Mouse (Mus musculus): ENCODE data around the gene Serpinf2. TPM values are rescaled to one million over a fixed set of nuclear protein-coding genes. Genes with fewer than 3 reads are reported as not detected.
A peak's percentile ranks its signal among the peaks of the same experiment; 100 is the strongest.
"Not testable (repeated sequence)": the region's sequence is repeated elsewhere in the genome, so short reads cannot be mapped to it uniquely, and the experiment has no call there.

Gene Serpinf2
- total RNA-seq, 4 experiments from 2014 or later: 0.45 to 4.0 (median 1.8) TPM

DNA sequence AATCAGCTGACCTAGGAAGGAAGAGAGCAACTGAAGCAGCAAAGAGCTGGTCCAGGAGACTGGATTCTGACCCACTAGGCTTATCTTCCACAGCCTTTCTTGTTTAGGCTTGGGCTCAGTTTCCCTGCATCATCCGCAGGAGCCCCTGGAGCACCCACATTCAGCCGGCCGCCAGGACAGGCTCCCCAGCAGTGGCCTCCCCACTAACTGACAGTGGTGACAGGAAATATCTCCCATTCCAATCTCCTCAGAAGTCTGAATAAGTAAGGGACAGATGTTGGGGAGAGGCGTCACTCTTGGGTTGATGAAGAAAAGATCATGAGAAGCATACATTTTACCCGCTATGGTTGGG is 20.3 kb upstream of the Serpinf2 start:
- DNase-seq (ENCODE audit: low spot score in 2 of 2): no peak

GRCm38 (mm10) chr11:75459141-75459711 is 19.8 kb upstream of the Serpinf2 start:
- DNase-seq (ENCODE audit: low spot score in 2 of 2): no peak

DNA sequence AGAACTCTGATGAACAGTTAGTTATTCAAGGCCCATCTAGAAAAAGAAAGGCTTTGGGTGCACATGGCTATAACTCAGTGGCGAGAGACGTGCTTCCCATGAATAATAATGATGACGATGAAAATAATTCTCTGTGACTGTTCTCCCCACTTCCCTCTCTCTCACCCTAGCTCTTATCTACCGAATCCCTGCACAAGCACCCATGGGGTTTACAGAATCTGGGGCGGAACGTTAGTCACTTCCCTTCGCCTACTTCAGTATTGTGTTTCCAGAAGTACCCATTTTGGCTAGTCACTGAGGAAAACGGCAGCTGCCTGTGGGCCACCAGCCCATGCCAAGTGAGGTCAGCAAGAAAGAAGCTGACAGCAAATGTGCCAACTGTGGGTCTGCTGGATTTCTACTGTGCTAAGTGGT is 19.2 kb upstream of the Serpinf2 start:
- no peak for DNase-seq (ENCODE audit: low spot score in 2 of 2)

GRCm38 (mm10) chr11:75458169-75458568 is 18.8 kb upstream of the Serpinf2 start:
- no peak for DNase-seq (ENCODE audit: low spot score in 2 of 2)

DNA sequence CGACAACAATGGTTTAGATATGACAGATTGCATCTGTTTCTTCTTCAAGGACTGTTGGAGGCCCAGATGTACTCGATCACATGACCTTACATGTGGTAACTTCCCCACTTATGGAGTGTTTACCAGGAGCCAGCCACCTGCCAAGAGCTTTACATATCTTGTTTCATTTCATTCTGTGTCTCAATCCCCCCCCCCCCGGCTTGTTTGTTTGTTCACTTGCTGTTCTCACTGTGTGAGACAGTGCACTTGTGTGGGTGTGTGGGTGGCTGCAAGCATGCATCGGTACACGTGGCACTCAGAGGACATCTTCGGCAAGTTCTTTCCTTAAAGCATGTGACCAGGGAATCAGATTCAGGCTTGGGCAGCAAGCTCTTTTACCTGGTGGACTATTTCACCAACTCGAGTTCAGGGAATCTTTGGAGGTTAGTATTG is 17.1 kb upstream of the Serpinf2 start:
- no peak for DNase-seq (ENCODE audit: low spot score in 2 of 2)

GRCm38 (mm10) chr11:75455971-75456370 is 16.6 kb upstream of the Serpinf2 start:
- not testable (repeated sequence) for DNase-seq (ENCODE audit: low spot score in 2 of 2)

GRCm38 (mm10) chr11:75455041-75455736 is 15.8 kb upstream of the Serpinf2 start:
- DNase-seq (ENCODE audit: low spot score in 2 of 2): no peak

GRCm38 (mm10) chr11:75453991-75454930 is 14.9 kb upstream of the Serpinf2 start, which contains the start of gene Wdr81:
Gene Wdr81 (minus strand): TSS chr11:75454717.
- peak; percentile 85 to 88 for DNase-seq (ENCODE audit: low spot score in 2 of 2)

DNA sequence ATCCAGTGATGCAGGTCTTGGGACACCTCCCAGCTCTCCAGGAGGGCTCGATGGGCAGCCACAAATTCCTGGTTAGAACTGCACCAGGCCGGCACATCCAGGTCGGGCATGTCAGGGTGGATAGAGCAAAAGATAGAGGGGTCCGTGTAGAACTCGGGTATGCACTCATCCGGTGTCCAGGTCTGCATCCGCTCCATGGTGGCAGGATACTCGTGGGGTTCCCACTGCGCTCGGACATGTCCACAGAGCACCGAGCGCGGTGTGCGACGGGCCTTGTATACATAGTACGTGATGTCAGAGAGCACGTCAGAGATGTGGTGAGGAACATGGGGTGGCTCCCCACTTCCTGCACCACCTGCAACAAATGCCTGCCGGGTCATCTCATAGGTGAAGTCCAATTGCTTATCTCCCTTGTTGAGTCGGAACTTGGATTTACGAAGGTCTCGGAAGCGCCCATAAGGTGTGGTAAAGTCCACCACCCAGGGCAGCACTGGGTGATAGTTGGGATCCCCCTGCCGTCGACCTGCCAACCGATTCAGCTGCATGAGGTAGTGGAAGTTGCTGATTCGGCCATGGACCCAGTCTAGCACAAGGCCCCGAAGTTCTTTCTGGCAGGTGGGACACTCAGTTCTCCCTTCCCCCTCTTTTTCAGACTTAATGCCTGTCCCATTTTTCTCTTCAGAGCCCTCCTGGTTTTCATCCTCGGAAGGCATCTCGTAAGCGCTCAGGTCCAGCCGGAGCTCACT is 13.6 kb upstream of the Serpinf2 start:
- no peak for DNase-seq (ENCODE audit: low spot score in 2 of 2)

- DNase-seq (ENCODE audit: low spot score in 2 of 2): no peak
Observed at GRCm38 (mm10) chr11:75452081-75452480, 12.7 kb upstream of the Serpinf2 start.

DNA sequence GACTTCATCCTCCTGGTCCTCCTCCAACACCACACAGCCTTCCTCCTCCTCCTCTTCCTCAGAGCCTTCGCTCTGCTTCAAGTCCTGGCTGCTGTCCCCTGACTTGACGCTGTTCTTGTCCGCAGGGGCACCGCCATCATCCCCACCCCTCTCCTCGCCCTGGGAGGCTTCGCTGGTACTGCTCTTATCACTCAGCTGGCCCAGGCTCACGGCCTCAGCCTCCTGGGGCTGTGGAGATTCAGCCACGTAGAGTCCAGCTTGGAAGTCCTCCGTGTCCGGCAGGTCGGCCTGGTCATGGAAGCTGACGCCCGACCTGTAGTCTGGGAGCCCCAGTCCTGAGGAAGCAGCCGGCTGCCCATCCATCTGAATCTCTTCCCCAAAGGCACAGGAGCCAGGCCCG is 11.5 kb upstream of the Serpinf2 start:
- no peak for DNase-seq (ENCODE audit: low spot score in 2 of 2)

- DNase-seq (ENCODE audit: low spot score in 2 of 2): no peak
Observed at GRCm38 (mm10) chr11:75450304-75450908, 11.0 kb upstream of the Serpinf2 start.

DNA sequence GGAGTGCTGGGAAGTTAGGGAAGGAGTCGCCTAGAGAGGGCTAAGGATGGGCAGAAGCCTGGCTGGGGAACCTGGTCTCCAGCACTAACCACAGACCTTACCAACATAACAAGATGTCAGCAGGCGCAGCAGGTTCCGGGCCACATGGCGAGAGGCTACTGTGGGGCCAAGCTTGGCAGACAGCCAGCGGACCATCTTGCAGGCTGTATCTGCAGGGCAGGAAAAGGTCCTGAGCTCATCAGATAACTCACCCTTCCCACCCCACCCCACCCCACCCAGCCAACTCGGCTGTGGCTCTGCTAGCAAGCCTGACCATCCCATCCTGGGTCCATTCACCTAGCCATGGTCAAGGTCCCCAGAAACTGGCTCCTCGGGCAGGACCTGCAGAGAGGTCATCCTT is 10.3 kb upstream of the Serpinf2 start:
- DNase-seq (ENCODE audit: low spot score in 2 of 2): no peak

DNA sequence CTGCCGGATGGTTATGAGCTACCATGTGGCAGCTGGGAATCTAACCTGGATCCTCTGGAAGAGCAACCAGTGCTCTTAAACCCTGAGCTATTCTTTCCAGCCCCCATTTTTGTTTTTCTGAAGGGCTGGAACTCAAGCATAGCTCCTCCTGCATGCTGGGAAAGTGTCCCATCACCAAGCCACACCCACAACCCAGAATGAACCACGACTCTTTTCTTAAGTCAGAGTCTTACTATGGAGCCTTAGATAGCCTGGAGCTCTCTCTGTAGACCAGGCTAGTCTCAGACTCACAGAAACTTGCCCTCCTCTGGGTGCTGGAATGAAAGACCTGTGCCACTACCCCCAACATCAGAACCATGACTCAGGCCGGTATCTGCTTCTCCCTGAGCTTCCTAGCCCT is 9.2 kb upstream of the Serpinf2 start:
- DNase-seq (ENCODE audit: low spot score in 2 of 2): no peak

DNA sequence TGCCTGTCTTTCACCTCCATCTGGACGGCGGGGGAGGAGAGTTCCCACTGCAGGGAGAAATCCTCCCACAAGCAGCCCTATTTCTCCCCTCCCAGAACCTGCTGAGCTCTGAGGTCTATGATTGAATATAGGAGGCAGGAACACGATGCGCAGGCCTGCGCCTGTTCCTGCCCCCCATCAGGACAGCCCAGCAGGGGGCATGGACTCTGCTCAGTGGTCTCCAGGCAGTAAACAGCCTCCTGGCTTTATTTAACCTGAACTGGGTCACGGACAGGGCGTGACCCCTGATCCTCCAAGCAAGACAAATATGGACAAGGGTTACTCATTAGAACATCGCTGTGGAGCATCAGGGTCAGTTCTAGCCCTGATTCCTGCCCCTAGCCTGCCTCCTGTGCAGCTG is 4.3 kb upstream of the Serpinf2 start:
- no peak for DNase-seq (ENCODE audit: low spot score in 2 of 2)

DNA sequence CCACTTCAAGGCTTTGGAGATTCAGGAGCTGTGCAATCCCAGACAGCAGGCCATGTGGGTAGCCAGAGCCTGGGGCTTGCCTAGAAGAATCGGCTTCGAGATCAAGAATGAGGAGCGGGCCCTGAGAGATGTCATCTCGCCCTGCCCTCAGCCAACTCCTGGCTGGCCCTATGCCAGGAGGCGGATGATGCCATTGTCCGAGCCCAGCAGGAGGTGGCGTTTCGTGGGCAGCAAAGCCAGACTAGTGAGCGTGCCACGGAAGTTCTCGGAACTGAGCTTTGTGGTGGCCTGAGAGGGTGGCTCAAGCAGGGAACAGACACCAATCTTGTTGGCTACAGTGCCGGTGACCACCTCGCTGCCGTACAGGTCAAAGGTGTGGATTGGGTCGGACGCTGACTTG is 2.2 kb upstream of the Serpinf2 start:
- no peak for DNase-seq (ENCODE audit: low spot score in 2 of 2)

DNA sequence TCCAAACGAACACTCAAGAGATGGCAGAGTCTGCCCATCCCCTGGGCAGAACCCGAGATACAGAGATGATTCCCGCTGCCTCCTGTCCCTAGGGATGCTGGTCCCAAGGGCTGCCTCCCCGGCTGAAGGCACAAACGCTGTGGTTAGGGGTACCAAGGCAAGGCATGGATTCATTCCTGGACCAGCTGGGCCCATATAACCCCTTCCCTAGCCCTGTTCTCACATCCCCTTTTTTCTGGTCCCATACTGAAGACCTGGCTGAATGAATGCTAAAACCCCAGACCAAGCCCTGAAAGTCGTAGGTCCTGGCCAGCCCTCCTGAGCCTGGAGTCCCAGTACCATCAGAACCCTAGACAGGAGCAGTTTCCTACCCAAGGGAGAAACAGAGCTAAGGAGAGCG is 1.6 kb upstream of the Serpinf2 start:
- DNase-seq (ENCODE audit: low spot score in 2 of 2): no peak

DNA sequence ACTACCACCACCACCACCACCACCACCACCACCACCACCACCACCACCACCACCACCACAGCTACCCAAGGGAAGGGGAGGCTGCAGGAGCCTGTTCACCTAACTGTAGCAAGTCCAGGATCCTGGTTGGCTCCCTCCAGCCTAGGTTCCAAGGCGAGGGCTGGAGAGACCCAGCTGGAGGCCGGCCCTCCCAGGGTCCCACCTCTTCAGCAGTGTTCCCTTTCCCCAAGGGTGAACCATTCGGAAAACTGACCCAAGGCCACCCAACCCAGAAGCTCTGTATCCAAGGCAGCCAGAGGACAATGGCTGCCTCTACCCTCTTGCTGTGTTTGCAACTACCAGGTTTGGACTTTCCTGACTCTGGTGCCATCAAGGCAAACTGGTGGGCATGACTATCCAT is 560 bp upstream of the Serpinf2 start:
- DNase-seq (ENCODE audit: low spot score in 2 of 2): no peak

DNA sequence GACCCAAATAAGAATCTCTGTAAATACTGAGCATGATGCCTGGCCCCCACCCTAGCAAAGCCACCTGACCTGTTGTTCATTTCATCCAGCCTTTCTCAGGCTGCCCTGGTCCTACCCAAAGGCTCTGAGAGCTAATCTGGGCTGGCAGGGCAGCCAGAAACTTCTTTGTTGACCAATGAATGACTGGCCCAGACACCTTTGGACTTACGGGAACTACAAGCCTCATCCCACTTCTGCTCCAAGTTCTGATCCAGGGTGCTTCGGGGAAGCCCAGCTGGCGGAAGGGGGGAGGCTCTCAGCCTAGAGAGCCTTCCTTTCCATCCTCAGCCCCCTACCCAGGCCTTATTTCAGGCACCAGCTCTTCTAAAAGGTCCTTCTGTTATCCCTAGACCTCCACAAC is 587 bp downstream of the Serpinf2 start:
- DNase-seq (ENCODE audit: low spot score in 2 of 2): no peak

- DNase-seq (ENCODE audit: low spot score in 2 of 2): no peak
Observed at GRCm38 (mm10) chr11:75438194-75438593, 1.2 kb downstream of the Serpinf2 start.

GRCm38 (mm10) chr11:75434138-75434537 is 5.3 kb downstream of the Serpinf2 start:
- no peak for DNase-seq (ENCODE audit: low spot score in 2 of 2)
